Mouse (Mus musculus): ENCODE data around the gene Meig1. TPM values are rescaled to one million over a fixed set of nuclear protein-coding genes. Genes with fewer than 3 reads are reported as not detected.

Gene Meig1
- 3.8 and 4.7 TPM in 2 replicates for polyA plus RNA-seq (2015; fragmentation: Nextera tagmentation; extraction: Ambion mirVana)

DNA sequence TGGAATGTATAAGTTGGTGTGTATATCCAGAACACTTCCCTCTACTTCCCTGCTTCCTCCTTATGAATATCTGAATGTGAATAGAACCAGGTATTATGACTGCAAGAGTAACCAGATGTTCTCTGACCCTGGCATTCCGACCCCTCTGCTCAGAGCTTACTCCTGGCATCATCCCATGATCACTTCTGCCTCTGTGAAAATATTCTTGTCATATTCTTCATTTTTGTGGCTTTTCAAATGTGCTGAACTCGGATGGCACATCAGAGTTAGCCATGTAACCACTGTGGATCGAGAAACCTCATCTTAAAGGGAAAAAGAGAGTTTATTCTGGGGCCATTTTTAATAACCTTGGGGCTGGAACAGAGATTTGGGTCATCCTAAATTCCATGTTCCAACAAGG is at the start of gene Meig1:
Gene Meig1 (minus strand): TSS at position 101 of the 400 bp plus-strand sequence.
- H3K27me3 ChIP-seq (replicated peaks): peaks cover 7% of the 10 kb centered on the region; the same call in 1 of the 2 replicates
- H3K4me2 ChIP-seq: peak within 1 kb of the TSS; percentile 97
- WGBS: 75% methylated on average over 3 of the region's 3 CpGs
- H3K4me3 ChIP-seq (replicated peaks): no peak within 1 kb of the TSS; the same call in 1 of the 2 replicates
- no peak within 1 kb of the TSS for H3K9ac ChIP-seq (replicated peaks)
- H3K9me3 ChIP-seq (replicated peaks): no peaks in the 10 kb centered on the region
- no peak for ATAC-seq (ENCODE audit: low FRiP score)
- H3K36me3 ChIP-seq: no peaks in the 10 kb centered on the region
- H3K4me1 ChIP-seq: peaks cover 26% of the 10 kb centered on the region
- H3K27ac ChIP-seq (replicated peaks): no peak within 1 kb of the TSS

DNA sequence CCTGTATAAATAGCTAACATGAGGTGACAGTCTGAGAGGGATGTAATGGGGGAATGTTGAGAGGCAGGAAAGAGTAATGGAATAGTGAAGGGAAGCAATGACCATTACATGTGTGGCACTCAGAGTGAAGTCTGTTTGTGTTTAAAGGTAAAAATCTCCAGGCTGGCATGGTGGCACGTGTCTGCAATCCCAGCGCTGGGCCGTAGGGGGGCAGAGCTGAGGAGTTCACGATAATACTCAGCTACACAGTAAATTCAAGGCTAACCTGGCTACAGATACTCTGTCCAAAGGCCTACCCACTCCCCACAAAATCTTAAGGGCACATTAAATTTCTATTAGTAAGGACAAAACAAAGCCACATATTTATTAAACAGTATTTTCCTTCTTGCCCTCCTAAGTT is 34.1 kb upstream of the Meig1 start:
- H3K4me2 ChIP-seq: no peak overlapping the region
- no peak overlapping the region for H3K4me3 ChIP-seq (replicated peaks)
- 87% methylated on average over 4 of the region's 4 CpGs for WGBS
- no peak overlapping the region for H3K9ac ChIP-seq (replicated peaks)
- no peak for ATAC-seq (ENCODE audit: low FRiP score)
- no peaks in the 10 kb centered on the region for H3K9me3 ChIP-seq (replicated peaks)
- no peaks in the 10 kb centered on the region for H3K4me1 ChIP-seq
- H3K27ac ChIP-seq (replicated peaks): no peak overlapping the region
- peaks cover 31% of the 10 kb centered on the region for H3K36me3 ChIP-seq
- no peaks in the 10 kb centered on the region for H3K27me3 ChIP-seq (replicated peaks)

DNA sequence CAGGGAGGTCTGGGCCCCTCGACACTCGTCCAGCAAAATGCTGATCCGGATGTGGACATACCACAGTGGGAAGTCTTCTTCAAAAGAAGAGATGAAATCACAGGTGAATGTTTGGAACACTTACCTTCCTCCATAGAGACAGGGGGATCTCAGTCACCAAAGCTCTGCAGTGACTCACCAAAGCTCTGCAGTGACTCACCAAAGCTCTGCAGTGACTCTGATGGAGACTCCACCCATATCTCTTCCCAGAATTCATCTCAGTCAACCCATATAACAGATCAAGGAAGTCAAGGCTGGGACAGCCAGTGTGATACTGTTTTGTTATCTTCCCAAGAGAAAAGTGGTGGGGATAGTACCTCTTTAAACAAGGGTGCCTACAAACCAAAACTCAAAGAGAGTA is 30.6 kb upstream of the Meig1 start:
- Histone ChIP-seq H3K4me3 (replicated peaks) (no peak overlapping the region), H3K9me3 (replicated peaks) (no peaks in the 10 kb centered on the region), H3K4me1 (no peaks in the 10 kb centered on the region), H3K9ac (replicated peaks) (no peak overlapping the region), H3K27ac (replicated peaks) (no peak overlapping the region), H3K36me3 (peaks cover 36% of the 10 kb centered on the region), H3K4me2 (no peak overlapping the region), H3K27me3 (replicated peaks) (no peaks in the 10 kb centered on the region)
- WGBS: 89% methylated on average over 3 of the region's 3 CpGs
- ATAC-seq (ENCODE audit: low FRiP score): no peak

DNA sequence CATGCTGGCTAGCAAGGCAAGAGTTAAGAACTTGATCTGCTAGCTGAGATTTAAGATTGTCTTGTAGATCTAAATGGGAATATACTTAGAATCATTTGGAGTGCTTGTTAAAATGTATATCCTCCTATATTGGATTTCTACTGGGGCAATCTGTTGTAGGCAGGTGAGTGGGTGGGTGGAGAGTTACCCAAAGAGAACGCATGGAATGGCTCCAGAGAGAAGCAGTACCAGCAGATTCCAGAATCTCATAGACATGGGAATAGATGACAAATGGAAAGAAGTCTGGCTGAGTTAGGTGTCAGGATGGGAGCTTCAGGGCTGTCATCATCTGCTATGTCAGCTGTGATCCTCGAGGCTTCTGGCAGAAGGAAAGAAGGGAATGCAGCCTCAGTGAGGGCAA is 27.0 kb upstream of the Meig1 start:
- Histone ChIP-seq H3K36me3 (peaks cover 43% of the 10 kb centered on the region), H3K27me3 (replicated peaks) (no peaks in the 10 kb centered on the region), H3K9me3 (replicated peaks) (no peaks in the 10 kb centered on the region), H3K9ac (replicated peaks) (no peak overlapping the region), H3K27ac (replicated peaks) (no peak overlapping the region), H3K4me3 (replicated peaks) (no peak overlapping the region), H3K4me2 (no peak overlapping the region), H3K4me1 (no peaks in the 10 kb centered on the region)
- ATAC-seq (ENCODE audit: low FRiP score): no peak
- 81% methylated on average over 2 of the region's 2 CpGs for WGBS

DNA sequence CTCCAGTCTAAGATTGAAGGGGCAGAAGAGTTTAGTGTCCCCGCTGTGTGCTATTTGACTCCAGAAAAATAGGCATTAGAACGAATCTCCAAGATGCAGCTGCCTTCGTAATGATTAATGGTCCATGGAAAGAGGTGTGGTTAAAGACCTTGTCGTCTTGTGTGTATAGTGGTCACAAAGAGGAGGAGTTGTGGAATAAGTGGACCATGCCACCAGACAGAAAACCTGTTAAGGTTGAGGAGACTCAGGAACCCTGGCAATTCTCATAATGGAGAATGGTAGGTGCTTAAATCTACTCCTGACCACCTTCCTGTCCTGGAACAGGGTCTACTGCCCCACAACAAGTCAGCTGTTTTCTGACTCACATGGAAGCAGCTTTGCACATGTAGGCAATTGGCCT is 23.5 kb upstream of the Meig1 start:
- Histone ChIP-seq H3K9ac (replicated peaks) (no peak overlapping the region), H3K36me3 (peaks cover 45% of the 10 kb centered on the region), H3K27ac (replicated peaks) (no peak overlapping the region), H3K4me1 (no peaks in the 10 kb centered on the region), H3K4me3 (replicated peaks) (no peak overlapping the region), H3K27me3 (replicated peaks) (no peaks in the 10 kb centered on the region), H3K9me3 (replicated peaks) (no peaks in the 10 kb centered on the region), H3K4me2 (no peak overlapping the region)
- ATAC-seq (ENCODE audit: low FRiP score): no peak
- WGBS: 66% methylated on average over 4 of the region's 4 CpGs

GRCm38 (mm10) chr2:3444206-3444605 is 21.8 kb upstream of the Meig1 start:
- Histone ChIP-seq H3K27me3 (replicated peaks) (no peaks in the 10 kb centered on the region), H3K4me2 (no peak overlapping the region), H3K9me3 (replicated peaks) (no peaks in the 10 kb centered on the region), H3K36me3 (peaks cover 39% of the 10 kb centered on the region), H3K27ac (replicated peaks) (no peak overlapping the region), H3K9ac (replicated peaks) (no peak overlapping the region), H3K4me1 (no peaks in the 10 kb centered on the region), H3K4me3 (replicated peaks) (no peak overlapping the region)
- WGBS: 70% methylated on average over 7 of the region's 7 CpGs
- ATAC-seq (ENCODE audit: low FRiP score): no peak

DNA sequence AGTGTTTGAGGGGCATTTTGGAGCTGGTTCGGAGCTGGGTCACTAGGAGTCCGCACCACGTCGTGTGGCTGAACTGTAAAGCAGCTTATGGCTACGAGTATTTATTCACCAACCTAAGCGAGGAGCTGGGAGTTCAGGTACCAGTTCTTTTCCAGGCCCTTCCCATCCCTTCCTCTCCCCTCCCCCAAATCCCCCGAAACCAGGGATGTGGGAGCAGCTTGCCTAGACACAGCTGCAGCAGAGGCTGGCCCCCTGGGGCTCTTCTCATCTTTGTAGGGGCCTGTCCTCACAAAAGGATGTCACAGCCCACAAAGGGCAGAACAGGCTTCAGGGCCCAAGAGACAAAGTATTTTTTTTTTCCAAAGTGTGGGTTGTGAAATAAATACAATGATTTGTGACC is 15.5 kb upstream of the Meig1 start:
- Histone ChIP-seq H3K4me2 (no peak overlapping the region), H3K4me3 (replicated peaks) (no peak overlapping the region), H3K9ac (replicated peaks) (no peak overlapping the region), H3K27me3 (replicated peaks) (no peaks in the 10 kb centered on the region), H3K4me1 (no peaks in the 10 kb centered on the region), H3K36me3 (peaks cover 25% of the 10 kb centered on the region), H3K9me3 (replicated peaks) (no peaks in the 10 kb centered on the region), H3K27ac (replicated peaks) (no peak overlapping the region)
- WGBS: 57% methylated on average over 7 of the region's 7 CpGs
- ATAC-seq (ENCODE audit: low FRiP score): no peak

GRCm38 (mm10) chr2:3435369-3436061 is 13.1 kb upstream of the Meig1 start:
- ATAC-seq (ENCODE audit: low FRiP score): no peak
- Histone ChIP-seq H3K36me3 (peaks cover 27% of the 10 kb centered on the region), H3K27me3 (replicated peaks) (no peaks in the 10 kb centered on the region), H3K4me2 (no peak overlapping the region), H3K4me1 (no peaks in the 10 kb centered on the region), H3K27ac (replicated peaks) (no peak overlapping the region), H3K9ac (replicated peaks) (no peak overlapping the region), H3K4me3 (replicated peaks) (no peak overlapping the region), H3K9me3 (replicated peaks) (no peaks in the 10 kb centered on the region)
- WGBS: 87% methylated on average over 6 of the region's 6 CpGs

GRCm38 (mm10) chr2:3430956-3431355 is 8.5 kb upstream of the Meig1 start:
- 94% methylated on average over 9 of the region's 9 CpGs for WGBS
- Histone ChIP-seq H3K9me3 (replicated peaks) (no peaks in the 10 kb centered on the region), H3K36me3 (peaks cover 24% of the 10 kb centered on the region), H3K4me2 (no peak overlapping the region), H3K4me1 (no peaks in the 10 kb centered on the region), H3K27me3 (replicated peaks) (no peaks in the 10 kb centered on the region), H3K4me3 (replicated peaks) (no peak overlapping the region), H3K27ac (replicated peaks) (no peak overlapping the region), H3K9ac (replicated peaks) (no peak overlapping the region)
- ATAC-seq (ENCODE audit: low FRiP score): no peak

GRCm38 (mm10) chr2:3424579-3424910 is 2.1 kb upstream of the Meig1 start:
- H3K9ac ChIP-seq (replicated peaks): peak overlapping the region; percentile 57
- no peaks in the 10 kb centered on the region for H3K9me3 ChIP-seq (replicated peaks)
- H3K36me3 ChIP-seq: 0 out of 2 replicates have a peak, but pooled peaks cover 7% of the 10 kb centered on the region
- H3K4me3 ChIP-seq (replicated peaks): peak overlapping the region; percentile 70
- peaks cover 20% of the 10 kb centered on the region for H3K4me1 ChIP-seq
- WGBS: 8% methylated on average over 9 of the region's 10 CpGs
- no peak overlapping the region for H3K27ac ChIP-seq (replicated peaks)
- ATAC-seq (ENCODE audit: low FRiP score): peak; percentile 9; the same call in 1 of the 2 replicates
- no peaks in the 10 kb centered on the region for H3K27me3 ChIP-seq (replicated peaks)
- peak overlapping the region; percentile 97 for H3K4me2 ChIP-seq

DNA sequence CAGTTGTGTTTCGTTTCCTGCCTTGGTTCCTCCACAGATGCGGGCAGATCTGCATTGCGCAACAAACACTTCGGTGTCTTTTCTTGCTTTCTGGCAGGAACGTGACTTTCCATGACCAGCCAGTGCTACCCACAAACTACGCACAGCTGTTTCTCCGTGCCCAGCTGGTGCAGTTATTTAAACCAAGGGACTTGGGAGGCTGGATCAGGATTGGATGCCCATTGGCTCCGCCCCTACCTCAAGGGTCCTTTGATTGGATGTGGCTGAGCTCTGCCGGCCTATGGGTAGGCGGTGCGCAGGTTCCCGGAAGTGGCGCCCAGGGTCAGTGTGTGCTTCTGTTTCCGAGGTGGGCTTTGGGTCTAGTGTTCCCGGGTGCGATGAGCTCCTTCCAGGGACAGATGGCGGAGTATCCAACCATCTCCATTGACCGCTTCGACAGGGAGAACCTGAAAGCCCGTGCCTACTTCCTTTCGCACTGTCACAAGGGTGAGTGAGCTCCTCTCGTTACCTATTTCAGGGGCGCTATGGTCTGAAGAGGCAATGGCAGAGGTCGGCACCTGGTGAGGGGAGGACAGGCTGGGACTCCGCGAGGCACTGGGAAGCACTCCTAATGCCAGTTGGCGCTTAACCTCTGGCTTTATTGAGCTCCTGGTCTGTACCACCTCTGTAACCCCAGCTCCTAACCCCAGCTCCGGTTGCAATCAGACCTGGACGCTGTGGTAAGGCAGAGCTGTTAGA is 1.6 kb upstream of the Meig1 start, which contains the start of gene Dclre1c:
Gene Dclre1c (plus strand): TSS at position 291 of the 738 bp plus-strand sequence.
- Histone ChIP-seq H3K4me3 (replicated peaks) (peak within 1 kb of the TSS; percentile 70), H3K9me3 (replicated peaks) (no peaks in the 10 kb centered on the region), H3K9ac (replicated peaks) (peak within 1 kb of the TSS; percentile 57), H3K27me3 (replicated peaks) (no peaks in the 10 kb centered on the region), H3K4me1 (peaks cover 20% of the 10 kb centered on the region), H3K27ac (replicated peaks) (no peak within 1 kb of the TSS), H3K4me2 (peak within 1 kb of the TSS; percentile 97), H3K36me3 (0 out of 2 replicates have a peak, but pooled peaks cover 2% of the 10 kb centered on the region)
- ATAC-seq (ENCODE audit: low FRiP score): peak; percentile 99
- 1% methylated on average over 29 of the region's 29 CpGs for WGBS

GRCm38 (mm10) chr2:3420157-3420556 is 2.3 kb downstream of the Meig1 start:
- WGBS: 40% methylated on average over 4 of the region's 4 CpGs

More at GRCm38 (mm10) chr2:3420157-3420556, 2.3 kb downstream of the Meig1 start:
- H3K36me3 ChIP-seq: no peaks in the 10 kb centered on the region
- no peak overlapping the region for H3K4me3 ChIP-seq (replicated peaks)
- no peaks in the 10 kb centered on the region for H3K9me3 ChIP-seq (replicated peaks)
- H3K4me2 ChIP-seq: no peak overlapping the region
- peaks cover 18% of the 10 kb centered on the region; the same call in 1 of the 2 replicates for H3K27me3 ChIP-seq (replicated peaks)
- H3K27ac ChIP-seq (replicated peaks): 0 out of 2 replicates have a peak overlapping the region, but pooled peaks have one; percentile 28
- no peak for ATAC-seq (ENCODE audit: low FRiP score)
- H3K4me1 ChIP-seq: peaks cover 25% of the 10 kb centered on the region
- H3K9ac ChIP-seq (replicated peaks): no peak overlapping the region
